Comparison of ENCODE assay signal across 23 mouse cellular contexts in the genomic region with DNA sequence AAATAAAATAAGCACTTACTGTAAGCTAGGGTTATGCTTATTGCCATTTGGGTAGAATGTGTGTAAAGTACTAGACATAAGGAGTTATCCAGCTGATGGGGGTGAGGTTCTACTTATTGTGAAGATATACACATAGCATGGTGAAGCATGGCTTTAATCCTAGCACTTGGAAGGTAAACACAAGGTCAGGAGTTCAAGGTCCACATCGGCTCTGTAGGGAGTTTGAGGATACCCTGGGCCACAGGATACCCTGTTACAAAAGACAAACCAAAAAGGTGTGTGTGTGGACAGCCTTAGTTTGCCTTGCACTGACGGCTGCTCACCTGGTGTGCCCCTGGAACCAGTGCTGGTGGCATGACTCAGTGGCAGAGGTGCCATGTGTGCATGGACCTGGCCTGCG. TPM values are rescaled to one million over a fixed set of nuclear protein-coding genes. Genes with fewer than 3 reads are reported as not detected.
DNase-seq lines count a peak whose midpoint lies in the region; ATAC-seq lines count a peak whose summit lies in the region.
"Had no signal": no experiment of that assay in that cellular context is flagged by ENCODE, and none has a peak within 500 bp of the region (broad histone marks: within the 10 kb centered on the region; RNA-seq: fewer than 3 reads in every experiment).

No protein-coding gene starts in this region.

- no peaks in the 10 kb centered on the region for H3K36me3 ChIP-seq in hindbrain, embryonic 13.5 days
- H3K36me3 ChIP-seq in hindbrain, embryonic 16.5 days (ENCODE audit: control insufficient read depth, insufficient read depth, low read length) = no peaks in the 10 kb centered on the region
- peaks cover 43% of the 10 kb centered on the region for H3K36me3 ChIP-seq in megakaryocyte, embryonic 14.5 days (replicated peaks; ENCODE audit: low read length)
- no peaks in the 10 kb centered on the region for H3K36me3 ChIP-seq in neural tube, embryonic 15.5 days
- H3K36me3 ChIP-seq: embryonic facial prominence, embryonic 12.5 days; heart, embryonic 12.5 days; heart, embryonic 15.5 days had no signal

- ATAC-seq in hindbrain, embryonic 13.5 days (ENCODE audit: low FRiP score) = no peak
- ATAC-seq in hindbrain, embryonic 16.5 days = no peak
- no peak for ATAC-seq in megakaryocyte, adult 5-6 weeks (ENCODE audit: poor library complexity, severe bottlenecking)
- no peak for ATAC-seq in neural tube, embryonic 15.5 days (ENCODE audit: low FRiP score)
- ATAC-seq: forebrain, embryonic 14.5 days; forebrain, postnatal 0 days; Patski had no signal

- no peak overlapping the region for H3K4me3 ChIP-seq in hindbrain, embryonic 13.5 days
- H3K4me3 ChIP-seq in hindbrain, embryonic 16.5 days (ENCODE audit: low read length) = no peak overlapping the region
- peak overlapping the region; percentile 59 for H3K4me3 ChIP-seq in megakaryocyte, embryonic 14.5 days (replicated peaks)
- H3K4me3 ChIP-seq in neural tube, embryonic 15.5 days (replicated peaks) = no peak overlapping the region
- H3K4me3 ChIP-seq: embryonic facial prominence, embryonic 12.5 days; embryonic facial prominence, embryonic 15.5 days; gastrocnemius, adult 2 months; heart, embryonic 12.5 days; heart, embryonic 15.5 days; hindbrain, embryonic 10.5 days had no signal

- H3K4me2 ChIP-seq in hindbrain, embryonic 13.5 days = no peak overlapping the region
- no peak overlapping the region for H3K4me2 ChIP-seq in hindbrain, embryonic 16.5 days (ENCODE audit: low read length)
- no peak overlapping the region for H3K4me2 ChIP-seq in neural tube, embryonic 15.5 days
- H3K4me2 ChIP-seq: embryonic facial prominence, embryonic 12.5 days; embryonic facial prominence, embryonic 15.5 days; heart, embryonic 12.5 days; heart, embryonic 15.5 days; hindbrain, embryonic 14.5 days had no signal

- no peaks in the 10 kb centered on the region for H3K27me3 ChIP-seq in hindbrain, embryonic 13.5 days
- no peaks in the 10 kb centered on the region for H3K27me3 ChIP-seq in hindbrain, embryonic 16.5 days (replicated peaks; ENCODE audit: control insufficient read depth, insufficient read depth, low read length)
- H3K27me3 ChIP-seq in megakaryocyte, embryonic 14.5 days (replicated peaks) = no peaks in the 10 kb centered on the region
- no peaks in the 10 kb centered on the region for H3K27me3 ChIP-seq in neural tube, embryonic 15.5 days (replicated peaks)
- H3K27me3 ChIP-seq: embryonic facial prominence, embryonic 12.5 days; embryonic facial prominence, embryonic 15.5 days; heart, embryonic 12.5 days; heart, embryonic 15.5 days; Patski had no signal

- DNase-seq in yolk sac, embryonic 10.5 days (ENCODE audit: low spot score) = peak; percentile 56
- DNase-seq: cerebellum, adult 2 months; cerebellum, adult 9-11 months; forebrain, postnatal 0 days; gastrocnemius, adult 2 months; gastrocnemius, postnatal 25 days; heart, adult 18-20 months; heart, postnatal 10 days; heart, postnatal 36 days had no signal

- peaks cover 21% of the 10 kb centered on the region for H3K4me1 ChIP-seq in hindbrain, embryonic 13.5 days (replicated peaks)
- peaks cover 15% of the 10 kb centered on the region for H3K4me1 ChIP-seq in hindbrain, embryonic 16.5 days (ENCODE audit: control insufficient read depth, insufficient read depth, low read depth, low read length)
- H3K4me1 ChIP-seq in megakaryocyte, embryonic 14.5 days = peaks cover 57% of the 10 kb centered on the region
- peaks cover 25% of the 10 kb centered on the region for H3K4me1 ChIP-seq in neural tube, embryonic 15.5 days

- H3K9ac ChIP-seq in hindbrain, embryonic 13.5 days = 0 out of 2 replicates have a peak overlapping the region, but pooled peaks have one; percentile 6
- no peak overlapping the region for H3K9ac ChIP-seq in hindbrain, embryonic 16.5 days (ENCODE audit: low read depth, low read length)
- H3K9ac ChIP-seq in neural tube, embryonic 15.5 days (replicated peaks) = no peak overlapping the region
- H3K9ac ChIP-seq: embryonic facial prominence, embryonic 12.5 days; embryonic facial prominence, embryonic 15.5 days; forebrain, postnatal 0 days; heart, embryonic 12.5 days; heart, embryonic 15.5 days; hindbrain, embryonic 14.5 days had no signal

- H3K27ac ChIP-seq in hindbrain, embryonic 13.5 days = no peak overlapping the region
- H3K27ac ChIP-seq in hindbrain, embryonic 16.5 days (ENCODE audit: low read depth, low read length) = no peak overlapping the region
- no peak overlapping the region for H3K27ac ChIP-seq in neural tube, embryonic 15.5 days (replicated peaks)
- H3K27ac ChIP-seq: embryonic facial prominence, embryonic 12.5 days; embryonic facial prominence, embryonic 15.5 days; gastrocnemius, adult 2 months; heart, embryonic 15.5 days; hindbrain, embryonic 10.5 days; hindbrain, embryonic 14.5 days had no signal

- no peaks in the 10 kb centered on the region for H3K9me3 ChIP-seq in hindbrain, embryonic 13.5 days
- H3K9me3 ChIP-seq in hindbrain, embryonic 16.5 days (ENCODE audit: control insufficient read depth, low read length) = no peaks in the 10 kb centered on the region
- H3K9me3 ChIP-seq in megakaryocyte, embryonic 14.5 days = no peaks in the 10 kb centered on the region
- H3K9me3 ChIP-seq in neural tube, embryonic 15.5 days (replicated peaks) = no peaks in the 10 kb centered on the region
- H3K9me3 ChIP-seq: embryonic facial prominence, embryonic 12.5 days; embryonic facial prominence, embryonic 15.5 days; G1E; heart, embryonic 12.5 days; heart, embryonic 15.5 days; hindbrain, embryonic 10.5 days had no signal

- 91% methylated on average over 3 of the region's 3 CpGs for WGBS in hindbrain, embryonic 13.5 days
- 92% methylated on average over 3 of the region's 3 CpGs for WGBS in hindbrain, embryonic 16.5 days
- WGBS in neural tube, embryonic 15.5 days = 93% methylated on average over 3 of the region's 3 CpGs

RNA-seq across cellular contexts. Expression of gene Dnajc11, which starts 4.6 kb away (rescaled TPM):
- polyA plus RNA-seq in hindbrain, embryonic 13.5 days (2015; fragmentation: Nextera tagmentation; extraction: Ambion mirVana) = 84.3 and 86.5 TPM in 2 replicates
- polyA plus RNA-seq in hindbrain, embryonic 16.5 days (2015; fragmentation: Nextera tagmentation; extraction: Ambion mirVana) = 78.4 and 86.9 TPM in 2 replicates
- 22.6 and 28.7 TPM in 2 replicates for polyA plus RNA-seq in megakaryocyte, embryonic 14.5 days (2012; ENCODE audit: insufficient read depth, low replicate concordance)
- total RNA-seq in megakaryocyte, adult 5-6 weeks (2015) = 18.1 and 18.5 TPM in 2 replicates
- 34.7 and 39.4 TPM in 2 replicates for total RNA-seq in megakaryocyte, adult 5-6 weeks (2017)
- 79.6 and 82.6 TPM in 2 replicates for polyA plus RNA-seq in neural tube, embryonic 15.5 days (2015; fragmentation: Nextera tagmentation; extraction: Ambion mirVana)

RNA-seq across cellular contexts. Expression of gene Thap3, which starts 50.7 kb away (rescaled TPM):
- 35.9 and 36.7 TPM in 2 replicates for polyA plus RNA-seq in hindbrain, embryonic 13.5 days (2015; fragmentation: Nextera tagmentation; extraction: Ambion mirVana)
- polyA plus RNA-seq in hindbrain, embryonic 16.5 days (2015; fragmentation: Nextera tagmentation; extraction: Ambion mirVana) = 35.4 and 35.7 TPM in 2 replicates
- 27.3 and 48.0 TPM in 2 replicates for polyA plus RNA-seq in megakaryocyte, embryonic 14.5 days (2012; ENCODE audit: insufficient read depth, low replicate concordance)
- total RNA-seq in megakaryocyte, adult 5-6 weeks (2015) = 9.6 and 11.2 TPM in 2 replicates
- total RNA-seq in megakaryocyte, adult 5-6 weeks (2017) = 10.3 and 12.9 TPM in 2 replicates
- 37.8 and 38.3 TPM in 2 replicates for polyA plus RNA-seq in neural tube, embryonic 15.5 days (2015; fragmentation: Nextera tagmentation; extraction: Ambion mirVana)

RNA-seq across cellular contexts. Expression of gene Phf13, which starts 58.0 kb away (rescaled TPM):
- polyA plus RNA-seq in hindbrain, embryonic 13.5 days (2015; fragmentation: Nextera tagmentation; extraction: Ambion mirVana) = 18.4 and 20.0 TPM in 2 replicates
- polyA plus RNA-seq in hindbrain, embryonic 16.5 days (2015; fragmentation: Nextera tagmentation; extraction: Ambion mirVana) = 21.3 and 24.8 TPM in 2 replicates
- 3.9 and 7.9 TPM in 2 replicates for polyA plus RNA-seq in megakaryocyte, embryonic 14.5 days (2012; ENCODE audit: insufficient read depth, low replicate concordance)
- total RNA-seq in megakaryocyte, adult 5-6 weeks (2015) = 3.9 and 5.6 TPM in 2 replicates
- 4.0 and 4.5 TPM in 2 replicates for total RNA-seq in megakaryocyte, adult 5-6 weeks (2017)
- 21.3 TPM in 2 replicates for polyA plus RNA-seq in neural tube, embryonic 15.5 days (2015; fragmentation: Nextera tagmentation; extraction: Ambion mirVana)
